Mouse (Mus musculus): ENCODE measurements around the gene S100a6. TPM values are rescaled to one million over a fixed set of nuclear protein-coding genes. Genes with fewer than 3 reads are reported as not detected.
A peak's percentile ranks its signal among the peaks of the same experiment; 100 is the strongest.

The S100a6 gene
- polyA plus RNA-seq, 1 experiment from 2014 or later = 7.3 TPM

- Histone ChIP-seq H3K4me3 (ENCODE audit: low read depth, low read length) (no peak overlapping the region), H3K27me3 (ENCODE audit: control insufficient read depth, insufficient read depth, low read length) (no peaks in the 10 kb centered on the region), H3K9ac (ENCODE audit: low read length) (no peak overlapping the region), H3K27ac (ENCODE audit: low read depth, low read length) (no peak overlapping the region), H3K9me3 (ENCODE audit: control insufficient read depth, low read length) (no peaks in the 10 kb centered on the region), H3K36me3 (ENCODE audit: control insufficient read depth, insufficient read depth, low read length) (no peaks in the 10 kb centered on the region), H3K4me1 (ENCODE audit: control insufficient read depth, insufficient read depth, low read length) (no peaks in the 10 kb centered on the region), H3K4me2 (ENCODE audit: low read depth) (no peak overlapping the region)
- no peak for DNase-seq (ENCODE audit: low spot score)
- no peak for ATAC-seq (ENCODE audit: insufficient read depth, low FRiP score, low TSS enrichment)
- 90% methylated on average over 2 of the region's 2 CpGs for WGBS
These were observed 6.9 kb upstream of the S100a6 start for GRCm38 (mm10) chr3:90605736-90606135.

GRCm38 (mm10) chr3:90606185-90606584 is 6.5 kb upstream of the S100a6 start:
- WGBS = 92% methylated on average over 6 of the region's 6 CpGs
- Histone ChIP-seq H3K9ac (ENCODE audit: low read length) (no peak overlapping the region), H3K9me3 (ENCODE audit: control insufficient read depth, low read length) (no peaks in the 10 kb centered on the region), H3K36me3 (ENCODE audit: control insufficient read depth, insufficient read depth, low read length) (no peaks in the 10 kb centered on the region), H3K4me2 (ENCODE audit: low read depth) (no peak overlapping the region), H3K27ac (ENCODE audit: low read depth, low read length) (no peak overlapping the region), H3K4me3 (ENCODE audit: low read depth, low read length) (no peak overlapping the region), H3K4me1 (ENCODE audit: control insufficient read depth, insufficient read depth, low read length) (no peaks in the 10 kb centered on the region), H3K27me3 (ENCODE audit: control insufficient read depth, insufficient read depth, low read length) (no peaks in the 10 kb centered on the region)
- DNase-seq (ENCODE audit: low spot score) = no peak
- no peak for ATAC-seq (ENCODE audit: insufficient read depth, low FRiP score, low TSS enrichment)

DNA sequence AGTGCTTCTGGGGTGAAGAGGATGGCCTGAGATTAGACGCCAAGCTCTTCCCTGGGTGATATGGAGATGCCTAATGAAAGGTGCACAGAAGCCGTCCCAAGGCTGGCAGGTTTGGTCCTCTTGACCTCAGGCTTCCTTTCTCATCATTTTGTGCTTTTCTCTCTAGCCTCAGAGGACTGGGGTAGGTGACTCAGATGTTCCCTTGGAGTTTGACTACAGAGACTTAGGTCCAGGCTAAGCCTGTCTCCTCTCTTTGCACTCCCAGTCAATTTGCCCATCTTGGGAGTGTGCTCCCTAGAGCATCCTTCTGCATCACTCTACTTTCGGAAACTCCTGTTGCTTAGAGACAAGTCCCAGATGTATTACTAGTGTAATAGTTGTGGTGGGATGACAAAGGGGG is 5.3 kb upstream of the S100a6 start:
- no peak for DNase-seq (ENCODE audit: low spot score)
- Histone ChIP-seq H3K4me2 (ENCODE audit: low read depth) (no peak overlapping the region), H3K27ac (ENCODE audit: low read depth, low read length) (no peak overlapping the region), H3K27me3 (ENCODE audit: control insufficient read depth, insufficient read depth, low read length) (no peaks in the 10 kb centered on the region), H3K9me3 (ENCODE audit: control insufficient read depth, low read length) (no peaks in the 10 kb centered on the region), H3K9ac (ENCODE audit: low read length) (no peak overlapping the region), H3K4me1 (ENCODE audit: control insufficient read depth, insufficient read depth, low read length) (no peaks in the 10 kb centered on the region), H3K4me3 (ENCODE audit: low read depth, low read length) (no peak overlapping the region), H3K36me3 (ENCODE audit: control insufficient read depth, insufficient read depth, low read length) (no peaks in the 10 kb centered on the region)
- WGBS = 97% methylated on average over 3 of the region's 3 CpGs
- ATAC-seq (ENCODE audit: insufficient read depth, low FRiP score, low TSS enrichment) = no peak

GRCm38 (mm10) chr3:90608223-90608622 is 4.5 kb upstream of the S100a6 start, which contains the start of gene S100a5:
Gene S100a5, plus strand, starts transcription at chr3:90608523.
- Histone ChIP-seq H3K27ac (ENCODE audit: low read depth, low read length) (no peak within 1 kb of the TSS), H3K4me1 (ENCODE audit: control insufficient read depth, insufficient read depth, low read length) (no peaks in the 10 kb centered on the region), H3K4me2 (ENCODE audit: low read depth) (no peak within 1 kb of the TSS), H3K27me3 (ENCODE audit: control insufficient read depth, insufficient read depth, low read length) (no peaks in the 10 kb centered on the region), H3K9me3 (ENCODE audit: control insufficient read depth, low read length) (no peaks in the 10 kb centered on the region), H3K36me3 (ENCODE audit: control insufficient read depth, insufficient read depth, low read length) (no peaks in the 10 kb centered on the region), H3K4me3 (ENCODE audit: low read depth, low read length) (no peak within 1 kb of the TSS), H3K9ac (ENCODE audit: low read length) (no peak within 1 kb of the TSS)
- DNase-seq (ENCODE audit: low spot score) = no peak
- no peak for ATAC-seq (ENCODE audit: insufficient read depth, low FRiP score, low TSS enrichment)
- 66% methylated on average over 3 of the region's 3 CpGs for WGBS

DNA sequence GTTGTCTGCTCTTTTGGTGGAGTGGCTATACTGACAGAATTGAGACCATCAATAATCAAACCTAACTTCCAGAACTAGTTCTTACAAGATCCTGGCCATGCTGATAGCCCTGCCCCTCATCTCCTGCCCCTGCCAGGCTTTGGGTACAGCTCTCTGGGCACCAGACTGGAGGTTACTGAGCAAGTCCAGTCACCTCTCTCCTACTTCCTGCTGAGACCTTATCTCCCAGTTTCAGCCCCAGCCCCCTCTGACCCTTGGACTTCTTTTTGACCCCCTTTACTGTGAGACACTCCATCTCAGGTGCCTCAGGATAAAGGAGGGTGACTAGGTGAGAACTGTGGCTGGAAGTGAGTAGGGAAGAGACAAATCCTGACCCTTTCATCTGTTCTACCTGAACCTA is 3.6 kb upstream of the S100a6 start:
- H3K4me1 ChIP-seq (ENCODE audit: control insufficient read depth, insufficient read depth, low read length) = no peaks in the 10 kb centered on the region
- no peaks in the 10 kb centered on the region for H3K27me3 ChIP-seq (ENCODE audit: control insufficient read depth, insufficient read depth, low read length)
- no peak overlapping the region for H3K27ac ChIP-seq (ENCODE audit: low read depth, low read length)
- no peaks in the 10 kb centered on the region for H3K9me3 ChIP-seq (ENCODE audit: control insufficient read depth, low read length)
- H3K36me3 ChIP-seq (ENCODE audit: control insufficient read depth, insufficient read depth, low read length) = no peaks in the 10 kb centered on the region
- no peak overlapping the region for H3K4me2 ChIP-seq (ENCODE audit: low read depth)
- H3K9ac ChIP-seq (ENCODE audit: low read length) = no peak overlapping the region
- no peak for DNase-seq (ENCODE audit: low spot score)
- H3K4me3 ChIP-seq (ENCODE audit: low read depth, low read length) = no peak overlapping the region
- ATAC-seq (ENCODE audit: insufficient read depth, low FRiP score, low TSS enrichment) = no peak

DNA sequence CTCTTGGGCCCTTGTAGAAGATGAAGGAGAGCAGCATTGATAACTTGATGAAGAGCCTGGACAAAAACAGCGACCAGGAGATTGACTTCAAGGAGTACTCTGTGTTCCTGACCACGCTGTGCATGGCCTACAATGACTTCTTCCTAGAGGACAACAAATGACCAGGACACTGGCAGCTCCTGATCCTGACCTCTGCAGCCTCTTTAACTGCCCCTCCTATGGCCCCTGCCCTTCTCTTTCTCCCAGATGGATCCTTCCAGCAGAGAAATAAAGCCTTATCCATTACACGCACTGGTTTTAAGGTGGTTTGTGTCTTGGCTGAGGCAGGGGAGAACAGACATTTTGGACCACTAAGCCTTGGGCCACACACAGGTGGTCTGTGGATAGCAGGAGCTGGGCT is 1.2 kb upstream of the S100a6 start:
- H3K27ac ChIP-seq (ENCODE audit: low read depth, low read length) = no peak overlapping the region
- no peak for ATAC-seq (ENCODE audit: insufficient read depth, low FRiP score, low TSS enrichment)

GRCm38 (mm10) chr3:90612061-90612460 is 621 bp upstream of the S100a6 start:
- Histone ChIP-seq H3K27me3 (ENCODE audit: control insufficient read depth, insufficient read depth, low read length) (no peaks in the 10 kb centered on the region), H3K9me3 (ENCODE audit: control insufficient read depth, low read length) (no peaks in the 10 kb centered on the region), H3K36me3 (ENCODE audit: control insufficient read depth, insufficient read depth, low read length) (no peaks in the 10 kb centered on the region), H3K4me3 (ENCODE audit: low read depth, low read length) (no peak overlapping the region), H3K4me1 (ENCODE audit: control insufficient read depth, insufficient read depth, low read length) (no peaks in the 10 kb centered on the region), H3K4me2 (ENCODE audit: low read depth) (no peak overlapping the region), H3K9ac (ENCODE audit: low read length) (no peak overlapping the region), H3K27ac (ENCODE audit: low read depth, low read length) (no peak overlapping the region)
- ATAC-seq (ENCODE audit: insufficient read depth, low FRiP score, low TSS enrichment) (no peak), DNase-seq (ENCODE audit: low spot score) (no peak)
- 70% methylated on average over 4 of the region's 4 CpGs for WGBS

More for the DNA sequence above, 1.2 kb upstream of the S100a6 start:
- H3K9ac ChIP-seq (ENCODE audit: low read length) = no peak overlapping the region
- H3K4me1 ChIP-seq (ENCODE audit: control insufficient read depth, insufficient read depth, low read length) = no peaks in the 10 kb centered on the region
- no peaks in the 10 kb centered on the region for H3K27me3 ChIP-seq (ENCODE audit: control insufficient read depth, insufficient read depth, low read length)
- H3K36me3 ChIP-seq (ENCODE audit: control insufficient read depth, insufficient read depth, low read length) = no peaks in the 10 kb centered on the region
- no peaks in the 10 kb centered on the region for H3K9me3 ChIP-seq (ENCODE audit: control insufficient read depth, low read length)
- 82% methylated on average over 3 of the region's 3 CpGs for WGBS
- no peak overlapping the region for H3K4me2 ChIP-seq (ENCODE audit: low read depth)
- DNase-seq (ENCODE audit: low spot score) = no peak
- H3K4me3 ChIP-seq (ENCODE audit: low read depth, low read length) = no peak overlapping the region

GRCm38 (mm10) chr3:90613461-90614147 is 922 bp downstream of the S100a6 start:
- WGBS = 71% methylated on average over 7 of the region's 7 CpGs
- no peak overlapping the region for H3K27ac ChIP-seq (ENCODE audit: low read depth, low read length)
- no peak for ATAC-seq (ENCODE audit: insufficient read depth, low FRiP score, low TSS enrichment)

DNA sequence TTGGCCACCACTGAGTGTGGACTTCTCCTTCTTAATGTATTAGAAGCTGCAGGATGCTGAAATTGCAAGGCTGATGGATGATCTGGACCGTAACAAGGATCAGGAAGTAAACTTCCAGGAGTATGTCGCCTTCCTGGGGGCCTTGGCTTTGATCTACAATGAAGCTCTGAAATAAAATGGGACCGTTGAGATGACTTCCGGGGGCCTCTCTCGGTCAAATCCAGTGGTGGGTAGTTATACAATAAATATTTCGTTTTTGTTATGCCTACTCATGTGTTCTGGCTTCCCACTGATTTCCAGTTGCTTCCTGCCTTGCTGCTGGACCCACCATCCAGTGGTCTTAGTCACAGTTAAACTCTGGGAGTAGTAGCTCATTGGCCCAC is 1.5 kb downstream of the S100a6 start:
- Histone ChIP-seq H3K27me3 (ENCODE audit: control insufficient read depth, insufficient read depth, low read length) (no peaks in the 10 kb centered on the region), H3K4me2 (ENCODE audit: low read depth) (no peak overlapping the region), H3K4me1 (ENCODE audit: control insufficient read depth, insufficient read depth, low read length) (no peaks in the 10 kb centered on the region), H3K4me3 (ENCODE audit: low read depth, low read length) (no peak overlapping the region), H3K9me3 (ENCODE audit: control insufficient read depth, low read length) (no peaks in the 10 kb centered on the region), H3K36me3 (ENCODE audit: control insufficient read depth, insufficient read depth, low read length) (no peaks in the 10 kb centered on the region), H3K9ac (ENCODE audit: low read length) (no peak overlapping the region), H3K27ac (ENCODE audit: low read depth, low read length) (no peak overlapping the region)
- no peak for DNase-seq (ENCODE audit: low spot score)
- WGBS = 87% methylated on average over 6 of the region's 6 CpGs
- no peak for ATAC-seq (ENCODE audit: insufficient read depth, low FRiP score, low TSS enrichment)

More at GRCm38 (mm10) chr3:90613461-90614147, 922 bp downstream of the S100a6 start:
- Histone ChIP-seq H3K36me3 (ENCODE audit: control insufficient read depth, insufficient read depth, low read length) (no peaks in the 10 kb centered on the region), H3K4me2 (ENCODE audit: low read depth) (peak overlapping the region; percentile 61), H3K27me3 (ENCODE audit: control insufficient read depth, insufficient read depth, low read length) (no peaks in the 10 kb centered on the region), H3K4me3 (ENCODE audit: low read depth, low read length) (no peak overlapping the region), H3K9ac (ENCODE audit: low read length) (no peak overlapping the region; the same call in 1 of the 2 replicates), H3K4me1 (ENCODE audit: control insufficient read depth, insufficient read depth, low read length) (no peaks in the 10 kb centered on the region), H3K9me3 (ENCODE audit: control insufficient read depth, low read length) (no peaks in the 10 kb centered on the region)
- no peak for DNase-seq (ENCODE audit: low spot score)

Data from neural tube, embryonic 11.5 days (tissue).